Mouse (Mus musculus) G1E (cell line): Measurements from ENCODE around the gene Actn4. TPM values are rescaled to one million over a fixed set of nuclear protein-coding genes. Genes with fewer than 3 reads are reported as not detected.

Experiments
- ATAC-seq: 2 replicates; pipeline ENCODE4 v1.8.0; 2016; ENCODE audit warnings: mild to moderate bottlenecking; ENCODE audit not compliant: insufficient number of reproducible peaks, poor library complexity, low FRiP score, severe bottlenecking; ENCODE audit errors: extremely low read depth
- DNase-seq: peaks from one replicate; pipeline ENCODE4 v3.0.0; 2012; ENCODE audit warnings: low spot score
- H3K27me3 ChIP-seq: 2 replicates; pipeline ENCODE4 v1.6.1; 2012; ENCODE audit warnings: mild to moderate bottlenecking, low read length, inconsistent platforms; ENCODE audit not compliant: insufficient read depth
- H3K36me3 ChIP-seq: replicated peaks from 2 replicates; pipeline ENCODE3; 2012; ENCODE audit warnings: mild to moderate bottlenecking, inconsistent platforms
- H3K4me1 ChIP-seq: 2 replicates; pipeline ENCODE4 v1.6.1; 2012; ENCODE audit warnings: low read depth, low read length, inconsistent platforms, mixed read lengths; ENCODE audit not compliant: insufficient read depth
- H3K4me3 ChIP-seq: 2 replicates; pipeline ENCODE4 v1.5.1; 2012; ENCODE audit warnings: low read depth, mild to moderate bottlenecking, inconsistent platforms, low read length, moderate library complexity, mixed read lengths
- H3K9me3 ChIP-seq: replicated peaks from 2 replicates; pipeline ENCODE4 v1.6.1; 2012; ENCODE audit warnings: inconsistent platforms
- CTCF ChIP-seq: IDR thresholded peaks from 2 replicates; pipeline ENCODE4 v1.5.1; 2012; ENCODE audit warnings: low read depth, low read length, inconsistent platforms, mixed read lengths
- GATA1 ChIP-seq: IDR thresholded peaks from 2 replicates; pipeline ENCODE4 v1.6.1; 2012; ENCODE audit warnings: borderline replicate concordance, low read length, inconsistent platforms, mixed read lengths
- GATA2 ChIP-seq: IDR thresholded peaks from 2 replicates; pipeline ENCODE4 v1.6.1; 2012; ENCODE audit warnings: low read depth, low read length, inconsistent platforms, borderline replicate concordance
- POLR2AphosphoS5 ChIP-seq: IDR thresholded peaks from 2 replicates; pipeline ENCODE4 v1.6.1; 2012; ENCODE audit warnings: low read depth, low read length, inconsistent platforms; ENCODE audit not compliant: insufficient replicate concordance
- TAL1 ChIP-seq: conservative IDR thresholded peaks from 2 replicates; pipeline ENCODE4 v1.6.1; 2012; ENCODE audit warnings: low read depth, low read length, inconsistent platforms, mixed read lengths
- polyA plus RNA-seq: library from polyadenylated mRNA; stranded (reverse); fragments of >175 nt; gene quantifications from 2 replicates; pipeline ENCODE4 v1.2.3, GENCODE M21; 2012
- total RNA-seq, 2 experiments: library from RNA; stranded (forward) in 1 of 2; stranded (reverse) in 1 of 2; fragments of 200-1000 nt in 1 of 2; fragments of >200 nt in 1 of 2; fragmentation: Nextera tagmentation in 1 of 2; gene quantifications; 2 replicates each; pipeline ENCODE4 v1.2.3; 2014 to 2017

Actn4 gene
- total and polyA plus RNA-seq, 3 experiments = 28.1 to 260 (median 121) TPM

DNA sequence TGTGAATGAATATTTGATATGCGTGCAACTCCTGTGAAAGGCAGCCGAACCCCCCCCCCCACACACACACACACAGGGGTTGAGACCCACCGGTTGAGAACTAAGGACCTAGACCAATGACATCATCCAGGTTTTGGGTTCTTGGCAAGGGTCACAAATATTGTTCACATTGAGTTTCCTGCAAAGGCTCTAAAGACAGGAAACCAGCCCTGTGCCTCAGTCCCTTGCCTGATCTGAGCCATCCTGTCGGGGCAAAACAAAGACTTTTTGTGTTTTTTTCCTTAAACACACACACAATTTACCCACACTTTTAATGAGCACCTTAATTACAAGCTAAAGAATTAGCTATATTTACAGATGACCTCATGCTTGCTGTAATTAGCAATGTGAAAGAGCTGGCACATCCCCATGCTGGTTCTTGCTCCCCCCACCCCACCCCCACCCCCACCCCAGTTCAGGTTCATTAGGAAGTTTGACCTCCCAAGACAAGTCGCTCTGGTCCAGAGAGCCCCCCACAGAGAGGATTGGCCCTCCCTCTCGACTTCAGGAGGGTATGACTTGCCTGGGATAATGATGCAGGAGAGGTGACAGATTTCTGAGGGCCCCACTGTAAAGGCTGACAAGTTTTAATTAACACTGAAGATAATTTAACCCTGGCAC, 17.3 kb downstream of the Actn4 start:
- peaks cover 90% of the 10 kb centered on the region for H3K36me3 ChIP-seq
- DNase-seq = no peak
- peaks cover 28% of the 10 kb centered on the region for H3K4me1 ChIP-seq
- no peaks in the 10 kb centered on the region for H3K27me3 ChIP-seq
- H3K4me3 ChIP-seq = no peak overlapping the region
- TF ChIP-seq GATA2 (no peak), TAL1 (no peak), GATA1 (no peak), CTCF (no peak), POLR2AphosphoS5 (no peak)
- no peaks in the 10 kb centered on the region for H3K9me3 ChIP-seq
- ATAC-seq = no peak

DNA sequence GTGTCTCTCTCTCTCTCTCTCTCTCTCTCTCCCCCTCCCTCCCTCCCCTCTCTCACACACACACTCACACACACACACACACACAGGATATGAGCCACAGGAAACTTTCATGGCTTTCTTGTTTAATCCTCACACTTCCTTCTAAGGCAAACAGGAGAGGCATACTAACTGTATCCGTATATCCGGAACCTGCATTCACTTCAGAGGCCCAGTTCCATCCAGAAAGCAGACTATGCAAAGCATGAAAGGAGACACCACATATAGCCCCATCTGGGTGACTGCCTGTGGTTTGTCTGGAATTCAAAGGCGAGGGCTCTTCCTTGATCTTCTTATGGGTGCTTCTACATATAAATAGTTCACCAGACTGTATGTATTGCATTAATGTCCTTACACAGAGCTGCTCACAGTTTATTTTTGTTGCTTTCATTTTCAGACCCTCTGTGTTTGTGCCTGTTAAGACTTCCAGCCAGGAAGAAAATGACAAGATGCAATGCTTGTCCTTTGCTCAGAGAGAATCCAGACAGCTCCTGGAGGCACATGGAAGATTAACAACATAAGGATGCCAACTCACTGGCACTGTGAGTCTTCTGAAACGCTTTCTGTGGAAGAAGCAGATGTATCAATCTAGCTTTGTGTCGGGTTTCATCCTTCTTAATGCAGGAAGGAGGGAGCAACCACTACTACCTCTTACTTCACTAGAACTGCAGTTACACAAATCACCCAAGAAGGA, 18.5 kb downstream of the Actn4 start:
- Histone ChIP-seq H3K4me3 (no peak overlapping the region), H3K9me3 (no peaks in the 10 kb centered on the region), H3K27me3 (no peaks in the 10 kb centered on the region), H3K4me1 (peaks cover 26% of the 10 kb centered on the region), H3K36me3 (peaks cover 89% of the 10 kb centered on the region)
- no peak for DNase-seq
- ATAC-seq = no peak
- TF ChIP-seq CTCF (no peak), POLR2AphosphoS5 (no peak), GATA1 (no peak), GATA2 (no peak), TAL1 (no peak)

DNA sequence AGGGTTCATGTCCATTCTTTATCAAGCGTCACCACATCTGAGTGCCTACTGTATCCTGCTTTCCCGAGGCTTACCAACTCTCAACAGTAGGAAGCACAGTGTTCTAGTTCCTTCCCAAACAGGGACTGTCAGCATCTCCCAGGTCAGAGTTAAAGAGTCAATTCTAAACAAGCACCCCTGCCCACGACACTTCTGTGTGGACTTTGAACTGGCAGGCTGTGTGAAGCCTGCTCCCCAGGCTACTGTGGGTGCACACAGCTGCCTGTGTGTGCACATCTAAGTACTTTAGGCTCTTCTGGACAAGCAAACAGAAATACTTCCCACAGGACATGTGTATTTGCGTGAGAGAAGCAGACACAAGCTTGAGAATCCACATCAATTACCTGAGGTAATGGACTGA, 20.6 kb downstream of the Actn4 start:
- TF ChIP-seq GATA1 = no peak
- no peak for TF ChIP-seq GATA2
- no peak for TF ChIP-seq POLR2AphosphoS5
- no peak for TF ChIP-seq TAL1
- TF ChIP-seq CTCF = no peak
- peaks cover 87% of the 10 kb centered on the region for H3K36me3 ChIP-seq
- peaks cover 22% of the 10 kb centered on the region for H3K4me1 ChIP-seq

DNA sequence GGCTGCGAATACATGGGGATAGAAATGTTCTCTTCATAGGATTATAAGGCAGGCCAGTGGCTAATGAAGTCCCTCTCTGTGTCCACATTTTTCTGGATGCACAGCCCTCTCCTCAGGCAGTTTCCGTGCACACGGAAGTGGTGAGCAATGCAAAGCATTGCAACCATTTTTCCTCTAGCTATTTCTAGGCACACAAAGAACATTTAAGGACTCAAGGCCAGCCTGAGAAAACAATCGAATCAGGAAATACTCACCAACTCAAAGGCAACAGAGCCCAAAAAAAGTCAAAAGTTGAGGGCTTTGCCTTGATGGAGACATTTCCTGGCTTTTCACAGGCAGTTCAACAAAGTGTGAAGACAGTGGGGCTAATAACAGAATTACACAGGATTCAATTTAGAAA, 21.0 kb downstream of the Actn4 start:
- TF ChIP-seq TAL1 (no peak), GATA1 (no peak), POLR2AphosphoS5 (no peak), CTCF (no peak)
- H3K27me3 ChIP-seq = no peaks in the 10 kb centered on the region
- peaks cover 20% of the 10 kb centered on the region for H3K4me1 ChIP-seq
- H3K9me3 ChIP-seq = no peaks in the 10 kb centered on the region
- H3K36me3 ChIP-seq = peaks cover 87% of the 10 kb centered on the region
- ATAC-seq = no peak
- H3K4me3 ChIP-seq = no peak overlapping the region
- DNase-seq = no peak

More for the DNA sequence above, 20.6 kb downstream of the Actn4 start:
- Histone ChIP-seq H3K9me3 (no peaks in the 10 kb centered on the region), H3K27me3 (no peaks in the 10 kb centered on the region), H3K4me3 (no peak overlapping the region)
- no peak for ATAC-seq
- no peak for DNase-seq

DNA sequence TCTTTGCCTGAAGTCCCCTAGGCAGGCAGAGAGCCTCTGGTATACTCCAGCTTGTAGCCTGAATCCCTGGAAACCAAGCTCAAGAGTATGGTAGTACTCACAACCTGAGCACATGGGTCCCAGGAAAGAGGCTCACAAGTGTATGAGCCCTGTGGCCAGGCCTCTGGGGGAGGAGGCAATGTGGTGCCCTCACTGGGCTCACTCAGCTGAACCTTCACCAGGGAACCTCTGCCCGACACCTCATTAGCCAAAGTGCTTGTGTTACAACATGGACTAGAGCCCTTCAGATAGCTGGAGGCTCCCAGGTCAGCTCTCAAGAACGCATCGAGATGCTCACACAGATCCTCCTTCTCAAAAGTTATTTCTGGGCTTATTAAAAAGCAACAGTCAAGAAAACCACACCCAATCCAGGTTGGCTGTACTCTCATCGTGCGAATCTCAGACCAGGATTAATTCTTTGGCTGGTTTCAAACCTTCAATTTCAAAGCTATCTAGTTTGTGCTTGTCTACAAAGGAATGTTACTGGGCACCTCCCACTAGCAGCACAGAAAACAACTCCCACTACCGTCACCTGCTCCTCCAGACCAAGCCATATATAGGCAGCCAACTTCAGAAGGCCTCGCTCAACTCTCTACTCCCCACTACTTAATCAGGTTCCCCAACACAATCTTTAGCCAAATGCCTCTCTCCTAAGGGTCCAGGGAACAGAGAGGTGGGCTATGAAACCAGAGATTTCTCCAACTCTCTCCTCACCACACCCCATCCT, 22.5 kb downstream of the Actn4 start:
- Histone ChIP-seq H3K4me3 (no peak overlapping the region), H3K4me1 (peaks cover 21% of the 10 kb centered on the region; the same call in 1 of the 2 replicates), H3K27me3 (no peaks in the 10 kb centered on the region), H3K36me3 (peaks cover 88% of the 10 kb centered on the region), H3K9me3 (no peaks in the 10 kb centered on the region)
- no peak for ATAC-seq
- no peak for DNase-seq
- TF ChIP-seq TAL1 = no peak
- TF ChIP-seq CTCF = no peak
- TF ChIP-seq GATA2 = no peak
- TF ChIP-seq GATA1 = no peak
- no peak for TF ChIP-seq POLR2AphosphoS5

DNA sequence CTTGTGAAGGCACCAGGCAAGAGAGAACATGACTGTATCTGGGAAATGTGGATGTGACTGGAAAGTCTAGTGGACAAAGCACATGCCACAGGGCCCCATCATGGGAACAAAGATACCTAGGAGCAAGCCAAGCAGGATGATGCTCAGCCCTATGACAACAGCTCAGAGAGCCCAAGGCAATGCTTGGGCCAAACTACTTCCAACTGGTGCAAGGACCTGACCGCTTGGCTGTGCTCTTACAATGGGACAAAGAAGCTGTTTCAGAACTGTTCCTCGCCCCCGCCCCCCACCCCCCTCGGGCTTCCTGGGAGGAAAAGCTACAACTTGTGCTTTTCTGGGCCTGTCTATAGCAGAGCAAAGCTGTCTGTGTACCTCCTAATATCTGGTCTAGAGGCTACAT, 23.5 kb downstream of the Actn4 start:
- Histone ChIP-seq H3K9me3 (no peaks in the 10 kb centered on the region), H3K36me3 (peaks cover 92% of the 10 kb centered on the region), H3K4me3 (no peak overlapping the region), H3K4me1 (peaks cover 24% of the 10 kb centered on the region; the same call in 1 of the 2 replicates), H3K27me3 (no peaks in the 10 kb centered on the region)
- TF ChIP-seq GATA1 = no peak
- TF ChIP-seq POLR2AphosphoS5 = no peak
- TF ChIP-seq GATA2 = no peak
- no peak for TF ChIP-seq TAL1
- TF ChIP-seq CTCF = no peak
- DNase-seq (no peak), ATAC-seq (no peak)
